Mouse (Mus musculus) cerebellum, adult 2 months (tissue): ENCODE measurements around the gene Car7. TPM values are rescaled to one million over a fixed set of nuclear protein-coding genes. Genes with fewer than 3 reads are reported as not detected.
A peak's percentile ranks its signal among the peaks of the same experiment; 100 is the strongest.

Experiments
- DNase-seq, 2 experiments: peaks; one replicate each; pipeline ENCODE4 v3.0.0; 2021
- H3K27ac ChIP-seq: fragments of 200-500 bp; 2 replicates; pipeline ENCODE4 v1.5.1; 2012; ENCODE audit warnings: low read length, control low read depth, inconsistent platforms; ENCODE audit not compliant: insufficient read depth
- H3K27me3 ChIP-seq: fragments of 200-500 bp; 2 replicates; pipeline ENCODE4 v1.6.1; 2012; ENCODE audit warnings: inconsistent platforms, mild to moderate bottlenecking, low read length, moderate library complexity; ENCODE audit not compliant: control insufficient read depth, insufficient read depth
- H3K4me1 ChIP-seq: fragments of 200-500 bp; 2 replicates; pipeline ENCODE4 v1.6.1; 2011; ENCODE audit warnings: low read length; ENCODE audit not compliant: control insufficient read depth, insufficient read depth
- H3K4me3 ChIP-seq: fragments of 200-500 bp; replicated peaks from 2 replicates; pipeline ENCODE3; 2011; ENCODE audit warnings: mild to moderate bottlenecking, low read depth, low read length, control low read depth; ENCODE audit not compliant: insufficient read depth
- CTCF ChIP-seq: fragments of 200-500 bp; IDR thresholded peaks from 2 replicates; pipeline ENCODE4 v1.5.1; 2011; ENCODE audit warnings: low read depth, mild to moderate bottlenecking, control low read depth, low read length, moderate library complexity, borderline replicate concordance; ENCODE audit not compliant: insufficient read depth
- POLR2A ChIP-seq: fragments of 200-500 bp; IDR thresholded peaks from 2 replicates; pipeline ENCODE4 v1.6.1; 2011; ENCODE audit warnings: low read length, control low read depth, borderline replicate concordance; ENCODE audit not compliant: insufficient read depth
- WGBS: fragments of 180-500 bp; shearing (Covaris S2); methylation state at CpG from one replicate; pipeline ENCODE4 v1.1.7; 2018; 5-methylcytosine and 5-hydroxymethylcytosine counted together
- polyA plus RNA-seq: library from polyadenylated mRNA; depleted of rRNA; stranded (reverse); fragments of >200 nt; gene quantifications from 2 replicates; pipeline ENCODE4 v1.2.3, GENCODE M21; 2012

Gene Car7
- polyA plus RNA-seq, 1 experiment: 59.8 TPM

- Histone ChIP-seq H3K27me3 (no peaks in the 10 kb centered on the region), H3K27ac (no peak overlapping the region), H3K4me3 (no peak overlapping the region), H3K4me1 (peaks cover 15% of the 10 kb centered on the region)
- no peak for DNase-seq
- TF ChIP-seq POLR2A (no peak), CTCF (no peak)
- 91% methylated on average over 8 of the region's 8 CpGs for WGBS
These were observed 9.1 kb downstream of the Car7 start for GRCm38 (mm10) chr8:104543440-104544045.

DNA sequence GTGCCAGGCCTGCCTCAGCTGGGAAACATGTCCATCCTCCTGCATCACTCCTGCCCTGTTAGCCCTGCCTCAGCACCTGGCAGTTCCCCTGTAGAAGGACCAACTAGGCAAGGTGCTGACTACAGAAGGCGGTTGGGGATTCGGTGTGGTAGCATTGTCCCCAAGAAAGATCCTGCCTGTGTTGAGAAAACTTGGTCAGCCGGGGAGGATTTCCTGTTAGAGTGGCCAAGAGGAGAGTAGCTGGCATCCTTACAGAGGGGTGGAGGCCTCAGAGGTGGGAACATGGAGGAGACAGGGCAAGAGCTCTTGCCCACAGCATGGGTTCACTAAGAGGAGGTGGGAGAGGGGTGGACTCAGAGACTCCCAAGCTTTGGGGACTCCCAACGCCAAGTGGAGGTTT lies 20.7 kb downstream of the Car7 start:
- 58% methylated on average over 4 of the region's 4 CpGs for WGBS
- no peaks in the 10 kb centered on the region for H3K4me1 ChIP-seq
- DNase-seq: no peak
- H3K27ac ChIP-seq: no peak overlapping the region
- TF ChIP-seq POLR2A (no peak), CTCF (no peak)
- H3K4me3 ChIP-seq: no peak overlapping the region
- H3K27me3 ChIP-seq: no peaks in the 10 kb centered on the region

- H3K27ac ChIP-seq: no peak overlapping the region
- TF ChIP-seq CTCF (no peak), POLR2A (no peak)
- no peaks in the 10 kb centered on the region for H3K4me1 ChIP-seq
- DNase-seq: no peak
- no peak overlapping the region for H3K4me3 ChIP-seq
- 91% methylated on average over 7 of the region's 7 CpGs for WGBS
- no peaks in the 10 kb centered on the region for H3K27me3 ChIP-seq
These were observed 22.7 kb downstream of the Car7 start for GRCm38 (mm10) chr8:104557226-104557625.

DNA sequence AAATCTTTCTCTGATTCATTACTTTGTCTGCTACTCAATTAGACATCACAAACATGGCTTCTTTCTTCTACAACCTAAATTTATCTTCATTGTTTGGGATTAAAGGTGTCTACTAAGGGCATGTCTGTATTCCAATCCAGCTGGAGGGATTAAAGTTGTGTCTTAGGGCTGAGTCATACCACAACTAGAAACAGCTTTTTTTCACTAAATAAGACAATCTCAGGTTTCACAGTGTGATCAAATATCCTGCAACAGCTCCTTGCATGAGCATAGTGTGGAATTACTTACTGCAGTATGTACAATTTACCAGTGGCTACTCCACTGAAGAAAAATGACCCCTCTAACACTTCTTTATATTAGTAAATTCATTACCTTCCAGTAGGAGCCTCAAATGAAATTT lies 26.2 kb downstream of the Car7 start:
- no peaks in the 10 kb centered on the region for H3K4me1 ChIP-seq
- TF ChIP-seq POLR2A (no peak), CTCF (no peak)
- H3K4me3 ChIP-seq: no peak overlapping the region
- no peak for DNase-seq
- H3K27ac ChIP-seq: no peak overlapping the region
- H3K27me3 ChIP-seq: no peaks in the 10 kb centered on the region

- TF ChIP-seq CTCF (peak; percentile 87), POLR2A (no peak)
- Histone ChIP-seq H3K4me1 (no peaks in the 10 kb centered on the region), H3K4me3 (no peak overlapping the region), H3K27ac (no peak overlapping the region), H3K27me3 (no peaks in the 10 kb centered on the region)
- WGBS: 9% methylated on average over 22 of the region's 22 CpGs
- peak; percentile 86 to 87 for DNase-seq
These were observed 30.4 kb downstream of the Car7 start for GRCm38 (mm10) chr8:104564633-104565456.

GRCm38 (mm10) chr8:104565457-104565798 lies 30.9 kb downstream of the Car7 start:
- Histone ChIP-seq H3K4me3 (no peak overlapping the region), H3K4me1 (no peaks in the 10 kb centered on the region), H3K27me3 (no peaks in the 10 kb centered on the region), H3K27ac (no peak overlapping the region)
- WGBS: 95% methylated on average over 5 of the region's 5 CpGs
- TF ChIP-seq CTCF: no peak
- TF ChIP-seq POLR2A: no peak
- DNase-seq: peak in 1 of 2 experiments; percentile 23

DNA sequence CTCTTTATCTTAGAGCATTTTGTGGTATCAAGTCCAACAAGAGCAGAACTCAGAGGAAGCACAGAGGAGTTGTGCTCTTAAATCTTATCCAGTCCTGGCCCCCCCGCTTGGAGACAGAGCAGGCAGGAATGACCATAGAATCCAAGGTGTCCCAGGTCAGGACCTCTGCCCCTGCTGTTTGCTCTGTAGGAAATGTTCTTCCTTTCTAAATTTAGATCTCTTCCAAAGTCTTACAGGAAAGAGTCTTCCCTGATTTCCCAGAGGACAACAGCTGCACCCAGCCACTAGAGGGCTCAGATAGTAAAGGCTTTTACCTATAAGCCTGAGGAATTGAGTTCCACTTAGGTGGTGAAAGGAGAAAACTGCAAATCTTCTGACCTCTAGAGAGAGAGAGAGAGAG lies 35.1 kb downstream of the Car7 start:
- 79% methylated on average over 1 of the region's 1 CpGs for WGBS
- no peaks in the 10 kb centered on the region for H3K27me3 ChIP-seq
- TF ChIP-seq CTCF (no peak), POLR2A (no peak)
- H3K27ac ChIP-seq: no peak overlapping the region
- DNase-seq: no peak
- no peaks in the 10 kb centered on the region for H3K4me1 ChIP-seq
- no peak overlapping the region for H3K4me3 ChIP-seq
